Mouse (Mus musculus): ENCODE data around the gene Gpatch3.

GRCm38 (mm10) chr4:133607284-133607683 is 32.7 kb downstream of the Gpatch3 start:
- TF ChIP-seq CTCF (IDR thresholded peaks at IDR 0.05; ENCODE audit: borderline replicate concordance, extremely low read depth, insufficient read depth, insufficient read length) (no peak), POLR2A (IDR thresholded peaks at IDR 0.05; ENCODE audit: borderline replicate concordance, extremely low read depth, insufficient read depth, insufficient read length, poor library complexity, severe bottlenecking) (no peak)
